Mouse (Mus musculus) lung, adult 2 months (tissue): ENCODE data around the gene Pkig. TPM values are rescaled to one million over a fixed set of nuclear protein-coding genes. Genes with fewer than 3 reads are reported as not detected.
"Not testable (repeated sequence)": the region's sequence is repeated elsewhere in the genome, so short reads cannot be mapped to it uniquely, and the experiment has no call there.

Source experiments
- DNase-seq: peaks from one replicate; pipeline ENCODE4 v3.0.0; 2022
- H3K4me1 ChIP-seq: fragments of 200-500 bp; 2 replicates; pipeline ENCODE4 v1.6.1; 2011; ENCODE audit warnings: low read length; ENCODE audit not compliant: control insufficient read depth, insufficient read depth
- H3K4me3 ChIP-seq: fragments of 200-500 bp; replicated peaks from 2 replicates; pipeline ENCODE3; 2011; ENCODE audit warnings: low read depth, mild to moderate bottlenecking, control low read depth, low read length; ENCODE audit errors: extremely low read depth
- CTCF ChIP-seq: fragments of 200-500 bp; IDR thresholded peaks from 2 replicates; pipeline ENCODE4 v1.5.1; 2011; ENCODE audit warnings: mild to moderate bottlenecking, low read length, control low read depth; ENCODE audit not compliant: insufficient read depth
- POLR2A ChIP-seq: fragments of 200-500 bp; IDR thresholded peaks from 2 replicates; pipeline ENCODE4 v1.6.1; 2011; ENCODE audit warnings: low read depth, mild to moderate bottlenecking, control low read depth, low read length, borderline replicate concordance; ENCODE audit errors: extremely low read depth
- WGBS: fragments of 180-500 bp; shearing (Covaris S2); methylation state at CpG from one replicate; pipeline ENCODE4 v1.1.7; 2018; 5-methylcytosine and 5-hydroxymethylcytosine counted together
- polyA plus RNA-seq: library from polyadenylated mRNA; depleted of rRNA; stranded (reverse); fragments of >200 nt; gene quantifications from 2 replicates; pipeline ENCODE4 v1.2.3, GENCODE M21; 2012

The Pkig gene
- polyA plus RNA-seq, 1 experiment, result 167 TPM

GRCm38 (mm10) chr2:163675662-163676061, 17.5 kb downstream of the Pkig start:
- H3K4me1 ChIP-seq, result peaks cover 11% of the 10 kb centered on the region; the same call in 1 of the 2 replicates
- DNase-seq, result no peak
- TF ChIP-seq POLR2A, result no peak
- H3K4me3 ChIP-seq, result no peak overlapping the region
- WGBS, result 55% methylated on average over 6 of the region's 6 CpGs

- TF ChIP-seq CTCF (no peak), POLR2A (no peak)
- WGBS, result 84% methylated on average over 4 of the region's 4 CpGs
- Histone ChIP-seq H3K4me3 (no peak overlapping the region), H3K4me1 (peaks cover 11% of the 10 kb centered on the region; the same call in 1 of the 2 replicates)
- no peak for DNase-seq
Observed at GRCm38 (mm10) chr2:163676321-163676720, 18.1 kb downstream of the Pkig start.

- Histone ChIP-seq H3K4me3 (no peak overlapping the region), H3K4me1 (peaks cover 11% of the 10 kb centered on the region; the same call in 1 of the 2 replicates)
- no peak for TF ChIP-seq CTCF
- no peak for TF ChIP-seq POLR2A
- 64% methylated on average over 3 of the region's 3 CpGs for WGBS
- no peak for DNase-seq
Observed at GRCm38 (mm10) chr2:163676745-163677144, 18.6 kb downstream of the Pkig start.

GRCm38 (mm10) chr2:163682344-163682743, 24.2 kb downstream of the Pkig start:
- TF ChIP-seq CTCF (no peak), POLR2A (no peak)
- WGBS, result 88% methylated on average over 2 of the region's 2 CpGs
- no peak overlapping the region for H3K4me3 ChIP-seq
- H3K4me1 ChIP-seq, result peaks cover 18% of the 10 kb centered on the region
- no peak for DNase-seq

GRCm38 (mm10) chr2:163685287-163685686, 27.1 kb downstream of the Pkig start:
- Histone ChIP-seq H3K4me3 (no peak overlapping the region), H3K4me1 (peaks cover 19% of the 10 kb centered on the region)
- WGBS, result 33% methylated on average over 4 of the region's 4 CpGs
- TF ChIP-seq CTCF (no peak), POLR2A (no peak)
- no peak for DNase-seq

- peaks cover 24% of the 10 kb centered on the region for H3K4me1 ChIP-seq
- peak; percentile 53; the same call in 1 of the 2 replicates for TF ChIP-seq POLR2A
- no peak for TF ChIP-seq CTCF
- H3K4me3 ChIP-seq, result no peak overlapping the region
- peak; percentile 36 for DNase-seq
- WGBS, result 11% methylated on average over 6 of the region's 6 CpGs
Observed at GRCm38 (mm10) chr2:163685761-163686200, 27.6 kb downstream of the Pkig start.

GRCm38 (mm10) chr2:163686233-163686632, 28.0 kb downstream of the Pkig start:
- TF ChIP-seq POLR2A (no peak), CTCF (no peak)
- H3K4me3 ChIP-seq, result no peak overlapping the region
- 53% methylated on average over 5 of the region's 5 CpGs for WGBS
- DNase-seq, result no peak
- H3K4me1 ChIP-seq, result peaks cover 27% of the 10 kb centered on the region

GRCm38 (mm10) chr2:163686886-163687285, 28.7 kb downstream of the Pkig start:
- H3K4me1 ChIP-seq, result peaks cover 27% of the 10 kb centered on the region
- 63% methylated on average over 3 of the region's 3 CpGs for WGBS
- no peak for DNase-seq
- H3K4me3 ChIP-seq, result no peak overlapping the region
- TF ChIP-seq POLR2A (no peak), CTCF (no peak)

- WGBS, result 89% methylated on average over 1 of the region's 1 CpGs
- peaks cover 33% of the 10 kb centered on the region for H3K4me1 ChIP-seq
- not testable (repeated sequence) for DNase-seq, H3K4me3 ChIP-seq
Observed at GRCm38 (mm10) chr2:163688377-163688776, 30.2 kb downstream of the Pkig start.

GRCm38 (mm10) chr2:163689771-163690170, 31.6 kb downstream of the Pkig start:
- DNase-seq, result no peak
- H3K4me3 ChIP-seq, result no peak overlapping the region
- peaks cover 38% of the 10 kb centered on the region for H3K4me1 ChIP-seq
- no peak for TF ChIP-seq CTCF
- TF ChIP-seq POLR2A, result no peak
- WGBS, result 78% methylated on average over 3 of the region's 3 CpGs
